Mouse (Mus musculus) 3T3-L1 (cell line): ENCODE measurements around the gene Tmem11.

Experiments
- DNase-seq: peaks from one replicate; pipeline ENCODE4 v3.0.0-alpha.2; 2015; ENCODE audit warnings: low read depth, low spot score

The Tmem11 gene

GRCm38 (mm10) chr11:60828903-60829302, 50.2 kb downstream of the Tmem11 start:
- peak; percentile 65 for DNase-seq

DNA sequence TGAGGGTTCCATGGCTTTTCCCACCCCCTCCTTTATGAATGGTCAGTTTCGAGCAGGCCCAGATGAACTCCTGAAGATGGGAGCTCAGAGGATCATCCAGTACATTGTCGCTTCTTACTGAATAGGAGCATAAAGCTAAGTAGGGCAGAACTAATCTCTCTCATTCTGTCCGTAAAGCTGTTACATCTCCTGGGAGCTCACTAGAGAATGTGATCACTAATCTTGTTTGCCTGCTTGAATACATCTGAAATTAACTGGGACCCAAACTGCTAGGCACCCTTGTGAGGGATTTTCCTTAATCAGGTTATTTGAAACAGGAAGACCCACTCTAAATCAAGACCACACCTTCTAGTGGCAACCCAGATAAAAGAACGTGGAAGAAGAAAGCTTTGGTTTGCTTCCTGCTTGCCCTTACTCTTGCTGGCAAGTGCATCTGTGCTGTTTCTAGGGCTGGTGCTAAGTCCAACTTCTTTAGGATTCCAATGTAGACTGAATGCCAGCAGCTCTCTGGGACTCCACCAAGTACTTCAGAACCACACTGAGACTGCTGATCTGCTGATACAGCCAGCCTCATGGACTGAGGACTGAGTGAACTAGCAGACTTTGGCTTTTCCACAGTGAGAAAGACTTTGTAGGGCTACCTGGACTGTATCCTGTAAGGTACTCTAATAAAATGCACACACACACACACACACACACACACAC, 51.7 kb downstream of the Tmem11 start:
- no peak for DNase-seq

DNA sequence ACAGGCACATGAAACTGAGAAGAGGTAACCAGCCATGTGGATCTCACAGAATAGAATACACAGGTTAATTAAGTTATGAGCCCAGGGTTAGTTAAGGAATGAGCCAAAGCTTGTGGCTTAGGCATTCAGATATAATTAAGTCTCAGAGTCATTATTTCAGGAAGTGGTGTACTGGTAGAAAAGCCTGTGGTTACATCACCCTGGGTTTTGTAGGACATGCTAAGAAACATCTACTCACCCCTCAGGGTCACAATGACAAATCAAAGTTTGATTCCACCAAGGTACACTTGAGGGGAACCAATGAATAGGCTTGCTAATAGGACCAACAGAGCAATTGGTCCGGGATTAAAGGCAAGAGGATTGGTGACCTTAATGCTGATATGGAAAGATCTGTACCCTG, 52.4 kb downstream of the Tmem11 start:
- no peak for DNase-seq

DNA sequence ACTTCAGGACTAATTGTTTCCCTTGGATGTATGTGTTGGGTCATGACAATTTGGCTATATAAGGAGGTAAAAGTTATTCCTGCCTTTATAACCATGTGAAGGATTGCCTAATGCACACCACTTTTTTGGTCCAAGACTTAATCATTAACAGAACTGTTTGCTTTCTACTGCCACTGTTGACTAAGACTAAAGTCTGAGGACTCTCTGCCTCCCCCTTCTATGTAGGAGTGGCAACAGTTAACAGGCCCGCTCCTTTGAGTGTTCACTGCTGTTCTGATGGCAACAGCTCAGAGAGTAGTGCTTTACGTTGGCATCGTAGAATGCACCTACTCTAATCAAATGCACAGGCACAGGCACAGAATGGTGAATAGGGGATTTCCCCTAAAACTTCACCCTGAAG, 53.9 kb downstream of the Tmem11 start:
- DNase-seq: no peak

DNA sequence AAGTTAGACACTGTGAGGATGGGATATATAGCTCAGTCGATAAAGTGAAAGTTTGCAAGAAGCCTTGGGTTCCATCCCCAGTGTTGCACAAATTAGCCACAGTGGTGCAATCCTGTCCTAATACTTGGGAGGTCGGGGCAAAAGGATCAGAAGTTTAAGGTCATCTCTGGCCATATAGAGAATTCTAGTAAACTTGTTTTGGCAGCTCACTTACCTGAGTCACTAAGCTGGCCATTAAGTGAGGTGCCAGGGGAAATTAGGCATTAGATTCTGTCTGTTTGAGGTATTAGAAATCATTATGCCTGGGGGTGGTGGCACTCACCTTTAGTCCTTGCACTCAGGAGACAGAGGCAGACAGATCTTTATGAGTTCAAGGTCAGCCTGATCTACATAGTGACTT, 55.3 kb downstream of the Tmem11 start:
- DNase-seq: no peak

DNA sequence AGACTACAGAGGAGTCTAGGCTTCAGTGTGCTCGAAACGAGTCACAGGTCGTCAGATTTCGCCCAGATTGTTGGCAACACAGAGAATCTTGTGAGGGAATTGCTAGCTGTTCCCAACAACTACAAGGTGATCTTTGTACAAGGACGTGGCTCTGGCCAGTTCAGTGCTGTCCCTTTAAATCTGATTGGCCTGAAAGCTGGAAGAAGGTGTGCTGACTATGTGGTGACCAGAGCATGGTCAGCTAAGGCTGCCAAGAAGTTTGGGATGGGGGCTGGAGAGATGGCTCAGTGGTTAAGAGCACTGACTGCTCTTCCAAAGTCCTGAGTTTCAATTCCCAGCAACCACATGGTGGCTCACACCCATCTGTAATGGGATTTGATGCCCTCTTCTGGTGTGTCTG, 62.7 kb downstream of the Tmem11 start:
- DNase-seq: no peak
